Mouse (Mus musculus) lung, adult 2 months (tissue): ENCODE measurements at regions not wholly inside any gene's neighbourhood (a gene's known extent, or its start where the extent isn't known, plus 50 kb on each side); places are given as distances from the start of the nearest gene placed in this dataset.

Experiments used
- DNase-seq: peaks from one replicate; pipeline ENCODE4 v3.0.0; 2022
- H3K4me1 ChIP-seq: fragments of 200-500 bp; 2 replicates; pipeline ENCODE4 v1.6.1; 2011; ENCODE audit warnings: low read length; ENCODE audit not compliant: control insufficient read depth, insufficient read depth
- H3K4me3 ChIP-seq: fragments of 200-500 bp; replicated peaks from 2 replicates; pipeline ENCODE3; 2011; ENCODE audit warnings: low read depth, mild to moderate bottlenecking, control low read depth, low read length; ENCODE audit errors: extremely low read depth
- CTCF ChIP-seq: fragments of 200-500 bp; IDR thresholded peaks from 2 replicates; pipeline ENCODE4 v1.5.1; 2011; ENCODE audit warnings: mild to moderate bottlenecking, low read length, control low read depth; ENCODE audit not compliant: insufficient read depth
- POLR2A ChIP-seq: fragments of 200-500 bp; IDR thresholded peaks from 2 replicates; pipeline ENCODE4 v1.6.1; 2011; ENCODE audit warnings: low read depth, mild to moderate bottlenecking, control low read depth, low read length, borderline replicate concordance; ENCODE audit errors: extremely low read depth
- WGBS: fragments of 180-500 bp; shearing (Covaris S2); methylation state at CpG from one replicate; pipeline ENCODE4 v1.1.7; 2018; 5-methylcytosine and 5-hydroxymethylcytosine counted together

GRCm38 (mm10) chrX:51913247-51913646 lies 59.3 kb downstream of the 1700080O16Rik start:
- WGBS, result 26% methylated on average over 4 of the region's 4 CpGs

GRCm38 (mm10) chrX:51911566-51911965 lies 61.0 kb downstream of the 1700080O16Rik start:
- DNase-seq, result no peak
- TF ChIP-seq CTCF (no peak), POLR2A (no peak)
- Histone ChIP-seq H3K4me1 (no peaks in the 10 kb centered on the region), H3K4me3 (no peak overlapping the region)
- WGBS, result 34% methylated on average over 1 of the region's 1 CpGs

More at GRCm38 (mm10) chrX:51913247-51913646, 59.3 kb downstream of the 1700080O16Rik start:
- H3K4me1 ChIP-seq, result no peaks in the 10 kb centered on the region
- TF ChIP-seq CTCF, result peak; percentile 66
- no peak for TF ChIP-seq POLR2A
- peak; percentile 16 for DNase-seq
- no peak overlapping the region for H3K4me3 ChIP-seq

- Histone ChIP-seq H3K4me1 (no peaks in the 10 kb centered on the region), H3K4me3 (no peak overlapping the region)
- 31% methylated on average over 1 of the region's 1 CpGs for WGBS
- DNase-seq, result no peak
- TF ChIP-seq POLR2A, result no peak
- TF ChIP-seq CTCF, result no peak
Observed at GRCm38 (mm10) chrX:51910576-51910975, 62.0 kb downstream of the 1700080O16Rik start.

DNA sequence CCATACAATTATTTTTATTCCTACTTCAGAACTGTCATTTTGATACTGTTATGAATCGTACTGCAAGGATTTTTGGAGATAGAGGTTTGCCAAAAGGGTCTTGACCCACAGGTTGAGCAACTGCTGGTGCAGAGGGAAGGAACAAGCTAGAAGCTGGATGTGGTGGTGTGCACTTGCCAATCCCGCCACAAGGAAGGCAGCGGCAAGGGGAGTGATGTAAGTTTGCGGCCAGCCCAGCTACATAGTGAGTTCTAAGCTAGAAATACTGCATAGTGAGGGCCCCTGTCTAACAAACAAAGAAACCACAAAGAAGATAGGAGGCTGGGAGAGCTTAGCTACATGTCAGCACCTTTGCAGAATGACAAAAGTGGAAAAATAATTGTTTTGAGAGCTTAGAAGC lies 74.1 kb downstream of the 1700080O16Rik start:
- TF ChIP-seq CTCF, result no peak
- no peak for TF ChIP-seq POLR2A
- DNase-seq, result no peak
- Histone ChIP-seq H3K4me3 (no peak overlapping the region), H3K4me1 (no peaks in the 10 kb centered on the region)
- 74% methylated on average over 4 of the region's 4 CpGs for WGBS

DNA sequence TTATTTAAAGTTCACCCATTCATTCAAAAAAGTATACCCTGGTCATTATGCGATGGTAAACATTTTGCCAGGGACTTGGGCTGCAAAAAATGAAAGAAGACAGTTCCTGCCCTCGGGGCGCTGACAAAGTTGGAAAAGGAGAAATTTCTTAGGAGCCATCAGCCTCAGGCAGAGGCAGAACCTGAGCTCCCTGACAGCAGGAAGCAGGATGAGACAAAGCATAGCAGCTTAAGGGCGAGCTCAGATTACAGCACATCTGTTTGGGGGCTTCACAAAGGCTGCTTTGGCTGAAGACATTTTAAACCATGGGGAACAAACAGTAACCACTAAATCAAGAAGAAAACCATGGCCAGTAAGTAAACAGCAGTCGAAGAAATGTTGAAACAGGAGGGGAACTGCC lies 75.5 kb downstream of the 1700080O16Rik start:
- DNase-seq, result no peak
- H3K4me3 ChIP-seq, result no peak overlapping the region
- WGBS, result 37% methylated on average over 5 of the region's 5 CpGs
- H3K4me1 ChIP-seq, result no peaks in the 10 kb centered on the region
- TF ChIP-seq CTCF, result no peak
- TF ChIP-seq POLR2A, result no peak

- TF ChIP-seq POLR2A, result no peak
- TF ChIP-seq CTCF, result no peak
- no peak for DNase-seq
- H3K4me1 ChIP-seq, result no peaks in the 10 kb centered on the region
- H3K4me3 ChIP-seq, result no peak overlapping the region
- 71% methylated on average over 10 of the region's 10 CpGs for WGBS
Observed at GRCm38 (mm10) chrX:51895646-51896190, 76.9 kb downstream of the 1700080O16Rik start.

DNA sequence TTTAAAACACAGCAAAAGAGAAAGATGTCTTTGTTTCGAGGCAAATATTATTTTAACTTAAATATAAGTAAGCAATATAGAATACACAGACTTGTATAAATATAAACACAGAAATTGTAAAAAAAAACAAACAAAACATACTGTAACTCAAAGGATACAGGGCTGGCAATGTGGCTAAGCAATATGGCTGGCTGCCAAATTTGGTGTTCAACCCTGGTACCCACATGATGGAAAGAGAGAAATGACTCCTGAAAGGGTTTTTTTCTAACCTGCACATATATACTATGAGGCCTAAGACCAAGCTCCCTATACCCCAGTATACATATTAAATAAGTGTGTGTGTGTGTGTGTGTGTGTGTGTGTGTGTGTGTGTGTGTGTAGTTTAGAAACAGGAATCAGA lies 79.9 kb downstream of the 1700080O16Rik start:
- 43% methylated on average over 1 of the region's 1 CpGs for WGBS
- Histone ChIP-seq H3K4me1 (no peaks in the 10 kb centered on the region), H3K4me3 (no peak overlapping the region)
- no peak for TF ChIP-seq POLR2A
- no peak for TF ChIP-seq CTCF
- DNase-seq, result no peak

DNA sequence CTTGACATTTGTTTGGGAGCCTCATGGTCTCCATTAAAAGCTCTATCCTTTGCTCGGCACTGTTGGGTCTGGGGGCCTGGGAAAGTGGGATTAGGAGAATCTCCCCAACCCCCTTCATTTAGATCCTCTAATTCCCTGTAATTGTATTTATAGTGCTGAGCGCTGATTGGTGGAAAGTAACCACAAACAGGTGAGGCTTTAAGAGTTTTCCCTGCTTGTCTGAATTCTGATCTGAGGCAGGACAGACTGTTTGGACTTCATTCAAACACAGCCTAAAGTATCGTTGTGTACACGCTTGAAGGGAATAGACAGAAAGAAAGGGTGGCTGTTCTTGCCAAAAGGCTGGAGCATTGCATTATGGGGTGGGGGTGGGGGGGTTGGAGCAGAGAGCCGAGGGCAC lies 85.1 kb upstream of the Usp26 start:
- H3K4me1 ChIP-seq, result no peaks in the 10 kb centered on the region
- no peak overlapping the region for H3K4me3 ChIP-seq
- WGBS, result 73% methylated on average over 5 of the region's 5 CpGs
- no peak for DNase-seq
- TF ChIP-seq CTCF (no peak), POLR2A (no peak)
